ENCODE assay signal across 8 mouse cellular contexts in genomic region chr2:76468204-76468603, GRCm38 (mm10).
DNase-seq lines count a peak whose midpoint lies in the region; ATAC-seq and TF ChIP-seq lines count a peak whose summit lies in the region.

No protein-coding gene starts in this region.

- no peak overlapping the region for H3K27ac ChIP-seq in kidney, embryonic 15.5 days
- no peak overlapping the region for H3K27ac ChIP-seq in intestine, postnatal 0 days (ENCODE audit: low read depth, low read length)

- DNase-seq in kidney, postnatal 14 days: peak; percentile 15
- DNase-seq in adrenal gland, postnatal 14 days: peak; percentile 58
- DNase-seq in gastrocnemius, postnatal 25 days: peak; percentile 63
- peak; percentile 51 for DNase-seq in lung, postnatal 14 days
- no peak for DNase-seq in embryo, embryonic 10.5 days (ENCODE audit: low spot score)
- no peak for DNase-seq in thymus, postnatal 14 days

- TF ChIP-seq CTCF in intestine, postnatal 0 days (IDR thresholded peaks at IDR 0.05; ENCODE audit: low read depth): no peak

- no peak overlapping the region for H3K4me3 ChIP-seq in kidney, embryonic 15.5 days (replicated peaks)
- H3K4me3 ChIP-seq in intestine, postnatal 0 days (ENCODE audit: low read depth, low read length): no peak overlapping the region

- H3K4me1 ChIP-seq in kidney, embryonic 15.5 days: 0 out of 2 replicates have a peak, but pooled peaks cover 2% of the 10 kb centered on the region
- no peaks in the 10 kb centered on the region for H3K4me1 ChIP-seq in intestine, postnatal 0 days (replicated peaks; ENCODE audit: control insufficient read depth, insufficient read depth, low read length)

- H3K9me3 ChIP-seq in kidney, embryonic 15.5 days (replicated peaks): no peaks in the 10 kb centered on the region
- H3K9me3 ChIP-seq in intestine, postnatal 0 days (ENCODE audit: control insufficient read depth): no peaks in the 10 kb centered on the region

- H3K27me3 ChIP-seq in kidney, embryonic 15.5 days: no peaks in the 10 kb centered on the region
- no peaks in the 10 kb centered on the region for H3K27me3 ChIP-seq in intestine, postnatal 0 days (replicated peaks; ENCODE audit: control insufficient read depth, insufficient read depth, low read length)

- WGBS in kidney, embryonic 15.5 days: 58% methylated on average over 8 of the region's 8 CpGs
- WGBS in intestine, postnatal 0 days: 66% methylated on average over 8 of the region's 8 CpGs

- no peaks in the 10 kb centered on the region for H3K36me3 ChIP-seq in kidney, embryonic 15.5 days
- H3K36me3 ChIP-seq in intestine, postnatal 0 days (ENCODE audit: control insufficient read depth, insufficient read depth): no peaks in the 10 kb centered on the region

- no peak overlapping the region for H3K9ac ChIP-seq in kidney, embryonic 15.5 days
- no peak overlapping the region for H3K9ac ChIP-seq in intestine, postnatal 0 days (ENCODE audit: low read depth, low read length)

- ATAC-seq in kidney, embryonic 15.5 days (replicated peaks; ENCODE audit: low FRiP score): no peak
- no peak for ATAC-seq in intestine, postnatal 0 days

- H3K4me2 ChIP-seq in kidney, embryonic 15.5 days: no peak overlapping the region
- H3K4me2 ChIP-seq in intestine, postnatal 0 days (replicated peaks; ENCODE audit: low read depth): no peak overlapping the region

Comparison
In these comparisons a context has a peak if more than half of its experiments do, and no peak if none do; other contexts are left out.
1. DNase-seq: peak in kidney, postnatal 14 days (single experiment), adrenal gland, postnatal 14 days (single experiment), gastrocnemius, postnatal 25 days (single experiment) and lung, postnatal 14 days (single experiment); none in embryo, embryonic 10.5 days (single experiment) and thymus, postnatal 14 days (single experiment).